Mouse (Mus musculus) G1E (cell line): ENCODE data around the gene Phactr4.

Source experiments
- CTCF ChIP-seq: IDR thresholded peaks from 2 replicates; pipeline ENCODE4 v1.5.1; 2012; ENCODE audit warnings: low read depth, low read length, inconsistent platforms, mixed read lengths
- GATA1 ChIP-seq: IDR thresholded peaks from 2 replicates; pipeline ENCODE4 v1.6.1; 2012; ENCODE audit warnings: borderline replicate concordance, low read length, inconsistent platforms, mixed read lengths
- GATA2 ChIP-seq: IDR thresholded peaks from 2 replicates; pipeline ENCODE4 v1.6.1; 2012; ENCODE audit warnings: low read depth, low read length, inconsistent platforms, borderline replicate concordance
- POLR2AphosphoS5 ChIP-seq: IDR thresholded peaks from 2 replicates; pipeline ENCODE4 v1.6.1; 2012; ENCODE audit warnings: low read depth, low read length, inconsistent platforms; ENCODE audit not compliant: insufficient replicate concordance
- TAL1 ChIP-seq: conservative IDR thresholded peaks from 2 replicates; pipeline ENCODE4 v1.6.1; 2012; ENCODE audit warnings: low read depth, low read length, inconsistent platforms, mixed read lengths

DNA sequence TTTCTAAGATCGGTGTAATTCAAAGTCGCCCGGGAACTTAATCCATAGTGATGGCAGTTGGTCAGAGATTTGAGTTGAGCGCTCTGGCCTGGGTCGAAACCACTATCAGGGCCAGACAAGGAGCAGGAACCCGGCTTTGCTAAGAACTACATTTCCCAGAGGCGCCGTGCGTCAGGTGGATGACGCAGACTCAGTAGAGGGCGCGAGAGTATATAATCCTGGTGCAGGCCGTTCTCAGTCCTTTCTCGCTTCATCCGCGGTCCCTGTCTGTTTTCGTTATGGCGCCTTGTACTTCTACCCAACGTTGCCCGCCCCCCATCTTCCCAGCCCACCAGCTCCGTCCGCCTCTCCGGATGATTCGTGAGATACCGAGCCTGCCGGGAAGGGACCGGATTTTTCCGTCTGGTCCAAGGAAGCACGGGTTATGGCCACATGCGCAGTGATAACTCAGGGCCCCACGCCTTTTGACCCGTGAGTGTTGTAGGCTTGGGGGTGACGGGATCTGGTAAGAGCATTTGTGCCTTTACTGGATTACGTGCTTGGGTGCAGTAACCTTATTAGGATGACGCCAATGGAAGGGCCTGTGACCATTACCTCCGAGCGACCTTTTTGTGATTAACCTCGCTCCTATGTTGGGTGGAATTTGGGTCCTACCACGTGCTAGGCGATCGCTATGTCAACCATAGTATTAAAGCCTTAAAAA lies 113.7 kb downstream of the Phactr4 start:
- TF ChIP-seq CTCF, result no peak
- TF ChIP-seq GATA1, result no peak
- no peak for TF ChIP-seq GATA2
- 0 out of 2 replicates have a peak, but pooled peaks have one; percentile 83 for TF ChIP-seq POLR2AphosphoS5
- TF ChIP-seq TAL1, result no peak
